Mouse (Mus musculus): Measurements from ENCODE around the gene Otop3.

- TF ChIP-seq CTCF (IDR thresholded peaks at IDR 0.05; ENCODE audit: borderline replicate concordance, control insufficient read depth, extremely low read depth, insufficient read depth, low read length, poor library complexity) = no peak
- TF ChIP-seq POLR2A (IDR thresholded peaks at IDR 0.05; ENCODE audit: control insufficient read depth, extremely low read depth, insufficient read depth, low read length, poor library complexity) = no peak
Measured at GRCm38 (mm10) chr11:115393721-115394325, 59.3 kb downstream of the Otop3 start.
